Mouse (Mus musculus) erythroid progenitor cell, adult 5-6 weeks (primary cell): Measurements from ENCODE around the gene Msi2. TPM values are rescaled to one million over a fixed set of nuclear protein-coding genes. Genes with fewer than 3 reads are reported as not detected.

ENCODE experiments used
- ATAC-seq: replicated peaks from 2 replicates; pipeline ENCODE4 v1.8.0; 2016; ENCODE audit warnings: moderate number of reproducible peaks, mild to moderate bottlenecking, moderate TSS enrichment, inconsistent platforms; ENCODE audit not compliant: poor library complexity, low FRiP score, severe bottlenecking
- total RNA-seq, 2 experiments: library from RNA; stranded (forward) in 1 of 2; stranded (reverse) in 1 of 2; fragments of 150-400 nt in 1 of 2; fragments of 186-747, 209-891 nt in 1 of 2; gene quantifications; 2 replicates each; pipeline versions ENCODE4 v1.2.3 to v1.2.4; 2015 to 2017; ENCODE audit warnings: low replicate concordance in 2 of 2

Gene Msi2
- total RNA-seq, 2 experiments from 2014 or later = 8.4 to 44.6 TPM

DNA sequence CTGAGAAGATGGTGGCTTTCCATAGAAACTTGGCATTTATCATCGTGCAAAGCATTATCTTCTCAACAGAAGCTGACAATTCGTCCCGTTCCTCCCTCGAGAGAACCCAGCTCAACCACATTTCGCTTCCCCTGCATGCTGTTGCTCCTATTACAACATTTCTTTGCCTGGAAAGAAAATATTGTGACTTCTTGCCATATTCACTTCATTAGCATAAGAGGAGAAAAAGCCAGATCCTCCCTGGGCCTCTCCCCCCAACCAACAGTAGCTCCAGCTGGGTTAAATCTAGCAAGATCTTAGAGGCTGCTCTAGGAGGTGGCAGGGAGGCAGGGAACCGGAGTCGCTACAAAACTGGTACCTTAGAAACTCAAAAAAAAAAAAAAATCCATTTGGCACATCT, 141.2 kb downstream of the Msi2 start:
- no peak for ATAC-seq

DNA sequence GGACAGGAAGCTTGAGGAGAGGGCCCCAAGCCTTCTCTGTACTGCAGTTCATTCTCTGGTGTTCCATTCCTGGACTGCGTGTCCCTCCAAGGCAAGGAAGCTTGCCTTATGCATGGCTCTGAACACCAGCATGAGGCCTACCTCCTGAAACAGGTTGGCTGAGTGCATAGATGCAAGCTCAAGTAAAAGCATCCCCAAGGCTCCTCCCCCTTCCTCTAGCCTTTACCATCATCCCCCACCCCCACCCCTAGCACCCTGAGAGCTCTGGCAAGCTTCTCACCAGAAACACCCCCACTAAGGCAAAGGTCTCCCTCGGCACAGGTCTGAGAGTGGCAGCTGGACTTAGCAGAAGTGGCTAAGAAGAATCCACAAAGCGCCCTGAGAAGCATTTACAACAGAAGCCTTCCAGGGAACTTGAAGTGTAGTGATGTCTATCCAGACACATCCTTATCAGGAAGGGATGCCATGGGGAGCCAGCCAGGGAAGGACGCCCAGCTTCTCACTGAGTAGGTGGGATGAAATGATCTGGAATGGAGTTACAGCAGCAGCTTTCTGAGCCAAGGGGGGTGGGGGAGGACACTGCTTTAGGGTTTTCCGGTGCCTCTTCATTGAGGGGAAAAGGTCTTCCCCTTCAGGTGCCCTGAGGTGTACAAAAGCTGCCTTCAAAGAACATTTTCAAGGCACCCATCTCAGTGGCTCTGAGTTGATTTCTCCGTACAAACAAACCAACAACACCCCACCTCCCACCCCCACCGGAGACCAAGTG, 141.9 kb downstream of the Msi2 start:
- ATAC-seq = no peak

DNA sequence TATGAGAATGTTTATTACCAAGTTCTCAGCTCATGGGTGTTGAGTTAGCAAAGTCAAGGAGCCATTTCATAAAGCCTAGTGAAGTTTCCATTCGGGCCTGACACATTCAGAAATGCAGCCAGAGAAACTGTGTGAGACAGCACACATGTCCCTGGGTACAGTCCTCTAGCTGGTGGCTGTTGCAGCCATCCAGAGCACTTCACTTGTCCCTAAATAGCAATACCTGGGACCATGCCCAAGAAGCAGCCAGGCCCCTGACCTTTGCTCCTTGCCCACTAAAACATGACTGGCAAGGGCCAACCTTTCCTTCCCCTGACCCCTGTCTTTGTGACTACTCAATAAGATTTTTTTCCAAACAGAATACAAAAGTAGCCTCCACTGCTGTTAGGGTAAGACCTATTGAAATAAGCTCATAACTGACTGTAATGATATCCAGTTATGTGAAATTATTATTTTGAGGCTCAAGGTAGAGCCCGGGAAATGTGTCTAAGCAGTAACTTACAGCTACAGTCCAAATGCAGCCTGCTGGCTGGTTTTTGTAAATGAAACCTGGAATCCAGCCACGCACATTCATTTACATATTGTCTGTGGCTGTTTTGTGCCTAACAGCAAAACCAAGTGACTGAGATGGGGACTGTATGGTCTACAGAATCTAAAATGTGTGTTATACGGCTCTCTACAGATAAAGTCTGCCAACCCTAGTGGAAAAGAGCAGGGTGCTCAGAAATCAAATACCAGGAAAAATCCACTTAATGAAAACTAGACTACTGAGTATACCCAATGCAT, 143.5 kb downstream of the Msi2 start:
- ATAC-seq = no peak

DNA sequence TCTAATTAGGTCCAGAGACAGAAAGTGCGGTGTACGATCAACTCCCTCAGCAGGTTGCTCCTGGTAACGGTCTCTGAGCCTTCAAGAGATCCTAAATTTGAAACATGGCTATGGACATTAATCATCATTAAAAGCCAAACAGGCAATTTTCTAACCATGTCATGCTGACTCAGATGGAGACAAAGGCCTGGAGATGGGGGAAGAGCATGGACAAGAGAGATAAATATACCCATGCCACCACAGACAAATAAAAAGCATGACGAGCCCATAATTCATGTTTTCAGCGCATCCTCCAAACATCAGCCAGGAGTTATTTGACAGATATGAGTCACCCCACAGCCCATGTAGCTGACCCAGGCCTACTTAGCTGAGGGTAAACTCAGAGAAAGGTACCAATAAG, 145.3 kb downstream of the Msi2 start:
- no peak for ATAC-seq

DNA sequence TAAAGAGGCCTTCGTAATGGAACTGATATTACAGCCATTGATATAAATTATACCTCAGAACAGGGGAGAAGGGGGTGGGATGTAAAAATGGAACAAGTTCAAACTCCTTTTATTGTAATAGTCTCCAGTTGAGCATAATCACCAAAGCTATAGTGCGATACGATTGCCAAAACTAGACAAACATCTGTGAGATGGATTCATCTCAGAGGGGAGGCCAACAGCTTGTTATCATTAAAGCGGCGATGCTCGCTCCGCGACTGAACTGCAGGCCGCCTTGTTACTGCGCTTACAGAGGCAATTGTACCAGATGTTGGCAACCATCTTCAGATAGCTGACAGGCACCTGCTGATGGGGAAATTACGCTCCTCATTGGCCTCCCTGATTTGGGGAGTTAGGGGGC, 145.9 kb downstream of the Msi2 start:
- ATAC-seq = no peak

DNA sequence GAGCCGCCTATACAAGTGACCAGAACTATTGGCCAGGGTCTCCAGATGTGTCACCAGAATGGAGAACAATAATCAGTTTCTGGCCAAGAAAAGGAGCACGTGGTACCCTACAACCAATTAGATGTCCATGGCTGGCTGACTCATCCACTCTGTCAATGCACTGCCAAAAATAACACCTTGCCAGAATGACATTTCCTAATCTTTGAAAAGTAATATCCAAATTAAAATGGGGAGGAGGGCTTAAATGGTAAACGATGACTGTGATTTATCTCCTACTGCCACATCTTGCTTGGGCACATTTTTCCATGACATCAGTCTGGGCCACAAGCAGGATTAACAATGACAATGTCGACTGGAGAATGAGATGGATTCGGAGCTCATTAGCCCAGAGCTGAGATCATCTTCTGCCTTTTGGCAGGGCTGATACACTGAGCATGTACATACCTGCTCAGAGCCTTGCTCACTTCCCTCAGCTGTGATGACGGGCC, 147.6 kb downstream of the Msi2 start:
- no peak for ATAC-seq

DNA sequence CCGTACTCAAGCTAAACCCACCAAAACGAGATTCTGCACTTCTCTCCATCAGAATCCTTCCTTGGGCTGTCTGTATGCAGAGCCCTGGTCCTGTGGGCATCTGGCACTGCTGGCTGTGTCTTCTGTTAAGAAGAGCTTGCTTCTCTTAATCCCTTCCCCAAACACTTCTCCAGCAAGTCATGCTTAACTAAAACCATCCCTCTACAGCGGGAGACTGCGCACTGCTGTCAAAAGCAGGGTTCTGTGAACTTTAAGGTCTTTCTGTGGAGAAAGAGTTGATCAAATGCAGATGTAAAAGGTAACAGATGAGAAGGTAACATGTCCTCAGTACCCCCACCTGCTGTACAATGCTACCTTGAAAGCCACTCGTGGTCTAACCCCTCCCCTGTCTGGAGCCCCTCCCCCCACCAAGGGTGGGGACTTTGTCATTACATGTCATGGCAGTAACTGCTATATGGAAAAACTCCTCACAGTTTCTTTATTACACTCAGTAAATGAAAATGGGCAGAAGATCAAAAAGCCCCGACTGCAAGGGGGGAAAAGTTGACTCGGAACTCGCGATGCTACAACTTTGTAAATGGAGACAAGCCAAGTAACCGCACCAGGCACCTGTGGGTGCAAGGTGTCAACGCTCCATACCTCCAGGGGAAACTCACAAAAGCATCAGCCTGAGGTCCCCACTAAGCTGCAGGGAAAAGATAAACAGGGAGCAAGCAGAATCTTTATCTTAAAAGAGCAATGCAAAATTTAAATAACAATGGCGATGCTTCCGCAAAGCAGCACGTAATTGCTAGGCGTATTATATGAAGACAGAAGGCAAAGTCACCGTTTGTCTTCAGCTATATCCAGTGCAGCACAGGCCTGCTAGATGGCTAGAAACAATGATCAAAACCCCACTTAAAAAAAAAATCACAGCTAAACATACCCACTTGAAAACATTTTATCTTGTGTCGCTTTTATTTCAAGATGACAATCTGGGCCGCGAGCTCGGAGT, 151.4 kb downstream of the Msi2 start:
- no peak for ATAC-seq

DNA sequence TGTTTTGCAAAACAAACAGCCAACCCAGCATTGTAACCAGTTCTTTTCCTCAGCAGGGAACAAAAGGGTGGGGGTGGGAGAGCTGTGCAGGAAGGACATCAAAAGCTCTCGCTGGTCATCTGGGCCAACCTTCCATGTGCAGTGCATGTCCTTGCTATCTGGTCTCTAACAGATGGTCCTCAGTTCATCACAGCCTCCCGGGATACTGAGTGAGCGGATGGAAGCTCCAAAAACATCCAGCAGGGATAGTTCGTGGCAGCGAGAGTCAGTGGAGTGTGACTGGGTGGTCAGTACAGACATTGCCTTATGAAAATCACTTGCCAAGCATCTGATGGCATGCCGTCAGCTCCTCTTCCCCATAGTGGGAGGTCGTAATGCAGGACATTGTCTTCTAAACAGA, 153.5 kb downstream of the Msi2 start:
- ATAC-seq = no peak

DNA sequence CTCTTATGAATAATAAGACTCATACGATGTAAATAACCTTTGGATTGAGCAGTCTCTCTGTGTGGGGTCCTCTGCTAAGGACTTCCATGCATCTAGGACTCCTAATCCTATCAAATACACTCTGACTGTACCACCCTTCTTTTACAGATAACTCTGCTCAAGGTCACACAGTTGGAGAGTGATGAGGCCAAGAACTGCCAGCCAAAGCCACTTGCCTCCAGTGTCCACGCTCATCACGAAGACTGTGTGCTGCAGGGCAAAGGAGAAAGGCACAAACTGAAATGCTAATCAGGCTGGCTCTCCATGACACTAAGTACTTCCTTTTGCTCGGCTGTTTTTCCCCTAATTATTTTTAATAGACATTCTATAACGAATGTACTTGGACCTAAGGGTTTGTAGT, 153.9 kb downstream of the Msi2 start:
- no peak for ATAC-seq

DNA sequence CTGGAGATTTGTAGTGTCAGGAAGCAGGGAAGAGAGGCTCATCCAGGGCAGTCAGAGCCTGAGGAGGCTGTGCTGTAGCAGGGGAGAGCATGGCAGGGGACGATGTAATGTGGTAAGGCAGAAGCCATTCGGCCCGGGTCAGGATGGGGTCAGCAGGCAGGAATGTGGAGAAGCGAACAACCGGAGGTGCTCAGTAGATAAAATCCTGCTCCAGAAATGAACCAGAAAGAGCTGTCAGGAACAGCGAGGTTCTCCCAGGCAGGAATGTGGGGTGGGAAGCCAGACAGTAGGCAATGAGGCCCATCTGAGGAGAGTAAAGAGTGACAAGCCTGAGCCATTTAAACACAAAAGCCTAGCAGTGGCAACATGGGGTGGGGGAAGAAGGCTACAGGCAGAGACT, 157.1 kb downstream of the Msi2 start:
- ATAC-seq = no peak

DNA sequence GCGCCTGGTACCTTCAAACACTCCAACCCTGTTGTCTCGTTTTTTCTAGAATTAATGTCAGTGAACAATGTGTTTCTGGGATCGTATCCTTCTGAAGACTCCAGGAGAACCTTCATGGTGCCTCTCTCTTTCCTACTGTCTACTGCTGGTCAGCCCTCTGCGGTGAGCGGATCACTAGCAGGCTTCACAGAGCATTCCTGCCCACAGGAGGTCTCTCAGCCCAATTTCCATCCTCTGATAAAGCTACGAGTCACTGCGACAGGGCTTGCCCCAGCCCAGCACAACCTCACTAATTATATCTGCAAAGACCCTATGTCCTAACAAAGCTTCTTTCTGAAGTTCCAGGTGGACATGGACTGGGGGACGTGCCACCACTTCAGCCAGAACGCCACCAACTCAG, 157.7 kb downstream of the Msi2 start:
- ATAC-seq = no peak

DNA sequence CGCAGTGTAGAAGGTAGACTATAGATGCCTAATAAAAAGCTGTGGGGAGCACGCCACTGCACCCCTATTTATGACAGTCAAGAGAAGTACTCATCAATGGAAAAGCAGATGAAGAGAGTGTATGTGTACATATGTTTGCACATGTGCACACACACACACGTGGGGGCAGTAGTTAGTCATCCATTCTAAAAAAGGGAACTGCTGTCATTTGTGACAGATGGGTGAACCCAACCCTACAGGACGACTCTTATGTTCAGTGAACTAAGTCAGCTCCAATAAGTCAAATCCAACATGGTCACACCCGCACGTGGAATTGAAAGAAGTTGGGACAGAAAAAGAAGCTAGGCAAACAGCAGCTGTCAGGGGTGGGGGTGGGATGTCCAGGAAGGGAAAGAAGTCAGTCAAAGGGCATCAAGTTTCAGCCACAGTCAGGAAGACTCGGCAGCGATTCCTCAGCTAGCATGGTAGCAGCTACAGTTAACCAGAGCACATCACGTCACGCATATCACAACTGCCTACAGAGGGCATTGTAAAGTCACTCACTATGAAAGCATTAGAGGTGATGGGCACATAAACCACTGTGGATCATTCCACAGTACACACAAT, 158.8 kb downstream of the Msi2 start:
- ATAC-seq = no peak

DNA sequence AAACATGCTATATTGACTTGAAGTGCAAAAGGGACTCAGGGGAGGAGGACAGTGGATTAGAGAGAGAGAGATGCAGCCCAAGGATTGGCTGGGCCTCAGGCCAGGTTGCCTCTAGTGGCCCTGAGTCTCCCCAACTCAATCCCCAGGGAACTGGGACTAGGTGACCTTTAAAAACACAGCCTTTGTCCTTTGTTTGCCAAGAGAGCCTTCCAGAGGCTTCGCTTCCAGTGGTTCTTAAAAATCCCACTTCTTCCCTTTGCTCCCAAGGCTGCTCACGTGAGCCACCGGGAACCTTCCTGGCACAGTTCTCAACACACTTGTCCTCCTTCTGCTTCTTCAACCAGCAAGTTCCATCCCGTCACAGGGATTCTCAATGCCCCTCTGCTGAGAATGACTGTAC, 159.6 kb downstream of the Msi2 start:
- no peak for ATAC-seq

DNA sequence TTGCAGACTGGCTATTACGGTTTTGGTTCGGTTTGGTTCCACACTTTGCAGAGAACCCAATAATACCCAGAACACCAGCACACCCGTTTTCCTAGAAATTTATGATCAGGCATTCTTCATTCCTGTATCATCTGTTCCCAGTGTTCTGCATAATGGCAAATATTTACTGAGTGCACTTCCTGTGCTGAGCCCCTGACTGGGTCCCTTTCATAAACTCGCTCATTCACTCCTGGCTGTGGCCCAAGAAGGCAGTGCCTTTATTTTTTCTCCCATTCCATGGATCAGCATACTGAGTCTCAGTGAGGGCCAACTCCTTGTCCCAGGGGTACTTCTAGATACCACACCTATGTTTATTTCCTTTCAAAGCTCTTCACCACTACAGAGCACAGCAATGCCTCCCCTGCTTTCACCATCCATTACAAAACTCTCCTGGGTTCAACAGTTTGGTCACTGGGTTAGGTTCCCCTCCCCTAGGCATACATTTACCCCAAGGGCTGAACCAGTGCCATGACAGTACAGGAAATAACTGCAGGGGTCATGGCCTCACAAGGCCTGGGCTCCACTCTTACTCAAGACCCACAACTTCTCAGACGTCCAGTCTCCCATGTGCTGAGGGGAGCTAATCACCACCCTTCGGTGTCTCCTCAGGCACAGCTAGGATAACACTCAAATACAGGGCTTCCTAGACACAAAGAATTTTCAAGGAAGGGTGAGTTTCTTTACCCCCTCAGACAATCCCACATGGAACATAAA, 160.3 kb downstream of the Msi2 start:
- no peak for ATAC-seq

DNA sequence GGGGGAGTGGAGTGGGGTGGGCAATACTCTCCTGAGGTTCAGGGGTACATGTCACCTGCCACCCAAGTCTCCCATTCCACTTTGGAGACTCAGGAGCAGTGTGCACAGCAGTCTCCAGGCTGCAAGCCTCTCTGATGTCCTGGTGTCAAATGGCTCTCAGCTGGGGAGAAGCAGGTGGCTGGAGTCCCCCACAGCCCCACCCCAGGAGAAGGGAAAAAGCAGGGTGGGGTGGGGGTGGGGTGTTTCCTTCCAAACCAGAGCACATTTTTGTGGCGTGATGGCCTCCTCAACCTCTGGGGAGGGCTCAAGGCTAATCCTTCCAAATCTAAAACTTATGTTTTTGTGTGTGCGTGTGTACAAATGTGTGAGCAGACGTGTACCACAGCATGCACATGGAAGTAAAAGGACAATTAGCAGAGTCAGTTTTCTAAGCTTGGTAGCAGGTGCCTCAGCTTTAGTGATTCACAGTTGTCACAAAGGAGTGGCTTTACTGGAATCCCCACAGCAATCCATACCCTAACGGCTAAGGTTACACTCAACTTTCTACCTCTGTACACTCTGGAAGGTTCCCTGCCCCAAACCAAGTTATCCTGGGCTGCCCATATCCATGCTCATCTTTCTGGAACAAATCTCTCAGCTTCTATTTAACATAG, 161.1 kb downstream of the Msi2 start:
- no peak for ATAC-seq

DNA sequence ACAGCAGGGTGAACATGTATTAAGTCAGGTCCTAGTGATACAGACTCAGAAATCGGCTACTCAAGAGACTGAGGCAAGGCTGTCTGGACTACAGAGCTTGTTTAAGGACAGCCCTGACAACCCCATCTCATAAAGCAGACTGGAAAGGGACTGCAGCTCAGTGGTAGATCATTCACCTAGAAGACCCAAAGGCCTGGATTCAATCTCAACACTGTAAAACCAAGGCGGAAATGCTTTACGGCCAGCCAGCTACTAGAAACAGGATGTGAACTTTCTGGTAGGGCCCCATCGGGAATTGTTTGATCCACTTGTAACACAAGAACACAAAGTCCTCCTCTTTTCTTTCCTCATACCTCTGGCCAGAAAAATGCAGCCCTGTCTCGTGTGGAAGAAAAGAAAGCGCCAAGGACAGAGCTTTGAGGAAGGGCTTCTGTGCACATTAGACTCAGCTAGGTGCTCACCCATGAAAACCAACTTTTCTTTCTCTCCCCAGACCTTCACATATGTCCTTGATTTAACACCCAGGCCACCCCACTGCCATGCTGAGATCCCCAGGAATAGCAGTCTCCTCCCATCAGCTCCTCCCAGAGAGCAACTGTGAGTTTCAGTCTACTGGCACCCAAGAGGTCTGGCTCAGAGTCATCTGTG, 162.3 kb downstream of the Msi2 start:
- ATAC-seq = no peak

DNA sequence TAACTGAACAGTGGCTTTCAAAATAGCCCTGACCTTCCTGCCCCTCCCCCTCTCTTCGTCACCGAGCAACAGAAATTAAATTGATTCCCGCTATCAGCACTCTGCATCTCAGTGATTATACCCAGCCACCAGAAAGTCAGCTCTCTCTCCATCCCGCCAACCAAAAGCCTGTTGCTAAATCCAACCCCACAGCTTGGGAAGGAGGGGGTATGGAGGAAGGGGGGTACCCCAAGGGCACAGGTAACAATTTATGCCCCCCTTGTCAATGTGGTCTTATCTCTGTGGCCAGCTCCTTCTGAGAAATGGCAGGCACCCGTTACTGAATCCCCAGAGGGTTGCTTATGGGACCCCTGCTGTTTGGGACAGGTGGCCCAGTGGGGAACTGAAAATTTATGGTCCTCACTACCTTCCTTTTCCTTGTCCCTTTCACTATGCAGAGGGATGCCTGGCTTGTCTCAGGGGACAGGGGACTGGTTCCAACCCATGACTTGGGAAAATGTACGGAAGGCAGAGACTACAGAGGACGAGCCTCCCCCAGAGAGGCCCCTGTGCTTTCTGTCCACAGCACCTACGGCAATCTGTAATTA, 163.0 kb downstream of the Msi2 start:
- ATAC-seq = no peak
